Mouse (Mus musculus): ENCODE data around the gene Olfr316. TPM values are rescaled to one million over a fixed set of nuclear protein-coding genes. Genes with fewer than 3 reads are reported as not detected.
A peak's percentile ranks its signal among the peaks of the same experiment; 100 is the strongest.
"Not testable (repeated sequence)": the region's sequence is repeated elsewhere in the genome, so short reads cannot be mapped to it uniquely, and the experiment has no call there.

Gene Olfr316
- not detected for polyA plus RNA-seq (2017; shearing (Covaris generic))

- ATAC-seq, result no peak
Measured at GRCm38 (mm10) chr11:58752434-58752833, at the start of gene Olfr316. Gene Olfr316 (plus strand): TSS chr11:58752734.

DNA sequence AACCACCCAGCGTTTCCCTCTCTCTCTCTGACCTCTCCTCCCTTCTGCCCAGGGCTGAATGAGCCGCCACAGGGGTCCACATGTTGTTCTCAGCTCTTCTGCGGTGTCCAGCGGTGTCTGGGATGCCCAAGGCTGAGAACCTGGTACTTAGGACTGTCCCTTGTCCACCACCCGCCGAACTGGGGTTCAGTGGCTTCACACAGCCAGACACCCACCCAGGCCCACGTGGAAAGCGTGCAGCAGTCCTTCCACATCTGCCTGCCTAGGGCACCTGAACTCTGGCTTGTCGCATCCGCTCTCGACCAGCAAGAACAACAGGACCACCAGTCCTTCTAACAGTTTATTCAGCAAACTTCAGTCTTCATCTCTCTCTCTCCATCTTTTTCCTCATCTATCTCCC lies 43.4 kb upstream of the Olfr316 start:
- no peak for ATAC-seq

GRCm38 (mm10) chr11:58717723-58718122 lies 34.8 kb upstream of the Olfr316 start:
- ATAC-seq, result not testable (repeated sequence)

DNA sequence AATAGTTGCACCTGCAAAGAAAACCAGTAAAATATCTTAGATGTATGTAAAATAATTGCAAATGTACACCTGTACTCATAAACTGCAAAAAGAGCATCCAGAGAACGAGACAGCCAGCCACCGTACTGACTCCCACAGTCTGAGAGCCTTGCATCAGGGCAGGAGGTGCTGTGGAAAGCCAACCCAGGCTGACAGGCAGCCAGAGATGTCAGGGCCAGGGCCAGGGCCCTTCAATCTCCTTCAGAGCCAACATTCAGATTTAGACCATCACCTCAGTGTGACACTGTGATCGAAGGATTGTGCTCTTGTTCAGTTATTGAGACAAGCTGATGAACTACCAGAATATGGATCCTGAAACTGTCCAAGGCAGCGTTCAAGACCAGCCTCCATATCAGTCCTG lies 32.8 kb upstream of the Olfr316 start:
- ATAC-seq, result no peak

GRCm38 (mm10) chr11:58723914-58724313 lies 28.6 kb upstream of the Olfr316 start, which contains the start of gene Olfr318:
Gene Olfr318 (minus strand): TSS chr11:58724014.
- no peak for ATAC-seq

DNA sequence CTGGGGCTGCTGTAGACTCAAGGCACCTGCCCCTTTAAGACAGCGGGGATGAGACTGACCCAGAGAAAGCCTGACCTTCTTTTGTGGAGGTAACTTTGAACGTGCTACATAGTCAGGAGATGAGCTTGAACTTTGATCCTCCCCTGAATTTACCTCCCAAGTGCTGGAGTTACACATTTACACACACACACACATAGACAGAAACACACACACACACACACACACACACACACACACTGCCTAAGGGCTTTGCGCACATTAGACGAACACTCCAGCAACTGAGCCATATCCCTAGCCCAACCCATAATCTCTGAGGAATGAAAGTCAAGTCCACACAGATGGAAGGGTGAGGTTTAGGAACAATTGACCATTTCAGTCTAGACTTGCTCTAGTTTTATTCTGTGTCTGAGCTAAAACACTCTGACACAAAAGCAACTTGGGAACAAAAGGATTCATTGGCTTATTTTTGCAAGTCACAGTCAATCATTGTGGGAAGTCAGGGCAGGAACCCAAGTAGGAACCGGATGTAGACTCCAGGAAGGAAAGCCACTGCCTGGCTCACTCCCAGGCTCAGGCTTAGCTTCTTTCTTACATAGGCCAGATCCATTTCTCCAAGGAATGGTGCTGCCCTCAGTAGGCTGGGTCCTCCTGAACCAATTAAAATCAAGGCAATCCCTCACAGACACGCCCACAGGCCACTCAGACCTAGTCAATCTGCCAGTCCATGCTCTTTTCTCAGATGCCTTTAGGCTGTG lies 24.5 kb upstream of the Olfr316 start:
- ATAC-seq, result not testable (repeated sequence)

DNA sequence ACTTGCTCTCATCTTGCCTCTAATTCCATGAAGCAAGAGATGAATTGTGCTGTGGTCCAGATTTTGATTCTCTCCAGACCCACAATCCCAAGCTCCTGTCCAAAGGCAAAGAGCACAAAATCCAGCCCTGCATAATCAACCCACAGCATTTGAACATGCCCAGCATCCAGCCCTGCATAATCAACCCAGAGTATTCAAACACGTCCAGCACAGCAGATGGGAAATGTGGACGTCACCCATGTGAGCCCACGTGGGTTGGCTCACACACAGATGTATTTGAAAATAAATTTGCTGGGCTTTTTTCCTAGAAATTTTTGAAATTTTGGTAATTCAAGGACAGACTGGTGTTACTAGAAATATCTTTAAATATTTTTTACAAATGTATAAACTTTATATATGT lies 19.2 kb upstream of the Olfr316 start:
- ATAC-seq, result no peak

GRCm38 (mm10) chr11:58738792-58739262 lies 13.7 kb upstream of the Olfr316 start, which contains the start of gene Olfr317:
Gene Olfr317 (minus strand): TSS chr11:58739212.
- ATAC-seq, result no peak

DNA sequence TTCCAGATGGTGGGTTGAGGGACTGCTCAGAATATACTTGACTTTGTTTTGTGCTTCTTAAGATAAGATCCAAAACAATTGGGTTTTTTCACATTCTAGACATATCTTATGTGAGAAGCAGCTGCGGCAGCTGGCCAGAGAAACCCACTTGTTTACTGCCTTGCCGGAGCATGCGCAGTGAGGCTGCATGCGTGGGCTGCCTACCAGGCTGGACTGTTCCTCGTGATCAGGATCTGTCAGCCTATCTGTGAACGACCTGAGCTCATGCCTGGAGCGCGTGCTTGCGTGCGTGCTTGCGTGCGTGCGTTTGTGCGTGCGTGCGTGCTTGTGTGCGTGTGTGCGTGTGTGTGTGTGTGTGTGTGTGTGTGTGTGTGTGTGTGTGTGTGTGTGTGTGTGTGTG lies 1.4 kb upstream of the Olfr316 start:
- ATAC-seq, result not testable (repeated sequence)

GRCm38 (mm10) chr11:58772888-58773287 lies 20.4 kb downstream of the Olfr316 start, which contains the start of gene Olfr315:
Gene Olfr315 (plus strand): TSS chr11:58773188.
- no peak for ATAC-seq

DNA sequence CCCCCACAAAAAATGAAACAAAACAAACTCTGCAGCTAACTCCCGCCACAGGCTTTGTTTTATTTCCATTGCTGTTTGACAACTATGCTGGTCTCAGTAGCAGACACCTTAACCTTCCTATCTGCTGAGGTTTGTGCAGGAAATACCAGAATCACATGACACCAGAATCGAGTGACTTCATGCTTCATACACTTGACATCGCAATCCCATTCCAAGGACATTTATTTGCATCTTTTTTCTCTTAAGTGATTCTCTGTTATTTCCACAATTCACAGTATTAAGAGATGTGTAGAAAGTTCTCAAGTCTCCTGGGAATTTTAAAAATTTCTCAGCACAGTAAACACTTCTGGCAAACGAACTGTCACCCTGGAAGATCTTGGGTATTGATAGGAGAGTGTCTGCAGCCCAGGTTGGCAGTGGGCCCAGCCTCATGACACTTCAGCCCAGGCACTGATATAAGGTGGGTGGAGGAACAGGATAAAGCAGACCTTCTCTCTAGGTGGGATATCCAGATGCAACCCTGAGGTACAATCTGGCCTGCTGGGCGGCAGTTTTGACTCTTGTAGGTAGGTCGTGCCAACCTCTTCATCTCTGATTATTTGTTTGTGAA lies 30.1 kb downstream of the Olfr316 start, which contains the start of gene Olfr314:
Gene Olfr314, plus strand, starts transcription at position 473 of the 610 bp plus-strand sequence.
- ATAC-seq, result no peak

DNA sequence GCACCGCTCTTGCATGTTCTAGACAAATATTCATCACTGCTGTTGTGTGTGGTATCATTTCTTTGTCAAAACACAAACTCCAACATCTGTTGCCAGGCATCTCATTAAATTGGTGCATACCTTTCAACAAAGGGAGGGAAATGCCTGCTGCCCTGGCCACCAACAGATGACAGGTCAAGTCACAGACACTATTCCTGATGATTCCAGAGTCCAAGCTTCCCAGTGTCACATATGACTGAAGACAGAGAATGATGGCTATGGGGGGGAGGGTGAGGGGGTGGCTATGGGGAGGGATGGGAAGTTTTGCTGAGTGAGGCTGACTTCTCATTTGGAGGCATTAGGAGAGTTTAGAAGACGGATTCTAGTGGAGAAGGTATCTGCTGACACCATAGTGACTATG lies 31.6 kb downstream of the Olfr316 start:
- no peak for ATAC-seq

- no peak for ATAC-seq
Measured at GRCm38 (mm10) chr11:58787651-58788050, 35.1 kb downstream of the Olfr316 start.

DNA sequence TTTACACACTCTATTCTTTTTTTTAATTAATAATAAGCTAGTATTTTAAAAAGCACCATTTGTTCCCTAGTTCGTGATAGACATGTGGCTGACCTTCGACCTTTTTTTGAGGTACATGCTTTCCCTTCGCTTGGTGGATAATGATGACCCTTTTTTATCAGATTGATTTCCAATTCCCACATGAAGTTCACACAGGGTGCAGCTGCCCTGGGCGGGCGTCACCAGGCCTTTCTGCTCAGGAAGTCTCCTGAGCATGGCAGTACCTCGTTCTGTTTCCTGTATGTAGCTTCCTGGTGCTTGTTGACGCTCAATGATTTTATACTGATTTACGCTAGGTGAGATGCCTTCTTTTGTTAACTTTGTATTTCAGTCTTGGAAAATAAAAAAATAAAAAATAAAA lies 35.8 kb downstream of the Olfr316 start:
- peak; percentile 29 for ATAC-seq

DNA sequence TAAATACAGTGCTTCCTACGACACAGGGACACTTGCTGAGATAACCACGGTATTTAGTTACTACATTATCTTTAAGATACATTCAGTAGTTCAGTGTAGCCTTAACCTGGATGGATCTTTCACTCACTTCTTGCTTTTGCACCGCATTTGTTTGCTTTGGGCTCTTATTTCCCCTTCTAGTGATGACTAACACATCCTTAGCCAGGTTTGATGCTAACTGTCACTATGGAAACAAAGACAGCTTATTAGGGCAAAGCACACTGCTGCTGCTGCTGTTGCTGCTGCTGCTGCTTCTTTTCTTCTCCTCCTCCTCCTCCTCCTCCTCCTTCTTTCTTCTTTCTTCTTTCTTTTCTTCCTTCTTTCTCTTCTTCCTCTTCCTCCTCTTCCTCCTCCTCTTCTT lies 37.0 kb downstream of the Olfr316 start:
- ATAC-seq, result peak; percentile 23

DNA sequence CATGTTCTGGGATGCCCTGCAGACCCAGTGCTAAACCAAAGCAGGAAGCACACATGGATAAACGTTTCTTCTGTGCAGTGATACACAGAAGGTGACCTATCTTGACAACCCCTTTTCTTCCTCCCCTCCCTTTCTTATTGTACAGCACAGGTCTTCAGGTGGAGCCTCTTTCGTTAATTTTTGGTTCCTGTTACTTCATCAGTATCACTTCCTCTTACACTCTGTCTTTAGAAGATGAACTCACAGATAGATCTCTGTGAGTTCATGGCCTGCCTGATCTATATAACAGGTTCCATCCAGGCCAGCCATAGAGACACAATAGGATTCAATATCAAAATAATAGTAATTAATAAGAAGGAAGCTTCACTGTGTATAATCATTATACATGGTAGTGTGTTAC lies 37.5 kb downstream of the Olfr316 start:
- no peak for ATAC-seq

- ATAC-seq, result no peak
Measured at GRCm38 (mm10) chr11:58790646-58791045, 38.1 kb downstream of the Olfr316 start.

DNA sequence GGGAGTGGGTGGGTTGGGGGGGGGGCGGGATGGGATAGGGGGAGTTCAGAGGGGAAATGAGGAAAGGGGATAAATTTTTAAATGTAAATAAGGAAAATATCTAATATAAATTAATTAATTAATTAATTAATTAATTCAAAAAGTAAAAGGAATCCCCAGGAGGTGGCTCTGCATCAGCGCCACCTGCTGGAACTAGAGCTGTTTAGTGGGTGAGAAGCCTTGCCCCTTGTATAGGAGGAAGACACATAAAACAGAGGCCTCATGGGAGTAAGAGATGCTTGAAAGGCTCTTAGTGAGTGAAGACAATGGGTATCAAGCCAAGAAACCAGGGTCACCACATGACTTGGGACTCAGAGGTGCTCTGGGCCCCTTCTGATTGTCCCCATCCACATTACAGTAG lies 43.3 kb downstream of the Olfr316 start:
- ATAC-seq, result no peak

GRCm38 (mm10) chr11:58796850-58797249 lies 44.3 kb downstream of the Olfr316 start:
- no peak for ATAC-seq

GRCm38 (mm10) chr11:58799747-58800146 lies 47.2 kb downstream of the Olfr316 start:
- ATAC-seq, result no peak

- ATAC-seq, result peak; percentile 57
Measured at GRCm38 (mm10) chr11:58801558-58802228, 49.2 kb downstream of the Olfr316 start, which contains the start of gene Fam183b. Gene Fam183b (minus strand): TSS chr11:58801960.

DNA sequence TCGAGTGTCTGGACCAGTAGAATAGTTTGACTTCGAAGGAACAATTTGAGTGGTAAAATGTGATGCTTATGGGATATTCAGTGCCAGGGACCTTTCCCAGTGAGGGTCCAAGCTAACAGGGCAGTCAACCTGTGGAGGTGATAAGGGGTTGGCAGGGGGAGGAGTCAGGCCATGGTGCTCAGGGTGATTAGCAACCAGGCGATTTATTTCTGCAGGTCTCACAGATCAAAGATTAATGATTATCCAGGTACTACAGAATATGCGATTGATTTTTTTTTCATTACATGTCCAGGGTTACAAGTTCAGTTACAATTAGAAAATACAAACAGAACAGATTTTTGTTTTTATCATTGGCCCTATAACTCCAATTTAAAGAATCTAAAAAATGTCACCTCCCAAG lies 51.3 kb downstream of the Olfr316 start:
- no peak for ATAC-seq

DNA sequence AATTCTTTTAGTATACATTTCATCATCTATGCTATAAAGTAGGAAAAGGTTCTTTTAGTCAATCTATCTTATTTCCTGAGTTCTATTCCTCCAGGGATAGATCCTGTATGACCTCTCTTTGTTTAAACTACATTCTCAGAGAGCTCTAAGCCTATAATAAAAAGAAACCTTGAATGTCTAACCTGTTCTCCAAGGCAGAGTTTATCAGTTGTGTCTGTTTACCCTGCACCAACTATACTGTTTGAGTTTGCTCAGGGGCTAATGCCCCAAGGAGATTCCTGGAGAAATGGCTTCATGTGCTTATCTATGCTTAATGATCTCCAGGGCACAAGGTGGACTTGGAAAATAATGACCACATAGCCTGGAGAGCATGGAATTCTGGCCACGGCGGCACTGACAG lies 51.9 kb downstream of the Olfr316 start:
- ATAC-seq, result no peak

All from CD4-positive, CD25-positive, alpha-beta regulatory T cell, adult 4 months (primary cell).